Mouse (Mus musculus) neural tube, embryonic 13.5 days (tissue): Measurements from ENCODE around the gene Zfp874a. TPM values are rescaled to one million over a fixed set of nuclear protein-coding genes. Genes with fewer than 3 reads are reported as not detected.

Experiments used
- polyA plus RNA-seq: library from polyadenylated mRNA; unstranded; fragments of >200 nt; fragmentation: Nextera tagmentation; extraction: Ambion mirVana; gene quantifications from 2 replicates; pipeline ENCODE4 v1.2.1, GENCODE M21; 2015

Gene Zfp874a
- polyA plus RNA-seq, 1 experiment from 2014 or later, result 6.5 TPM

Other genes with a start within 250 kb of the Zfp874a start
- gene Zfp458, start 173.2 kb downstream of the Zfp874a start, polyA plus RNA-seq, result 5.1 and 5.9 TPM in 2 replicates
- 0.88 and 1.2 TPM in 2 replicates for gene Zfp457, start 145.1 kb downstream of the Zfp874a start, polyA plus RNA-seq
- gene Zfp595, start 119.1 kb downstream of the Zfp874a start, polyA plus RNA-seq, result 1.6 and 2.2 TPM in 2 replicates
- not detected in 2 replicates for gene Gm28044, start 91.1 kb downstream of the Zfp874a start, polyA plus RNA-seq
- 0.82 and 1.0 TPM in 2 replicates for gene Zfp953, start 91.0 kb downstream of the Zfp874a start, polyA plus RNA-seq
- gene Gm28041, start 75.9 kb downstream of the Zfp874a start, polyA plus RNA-seq, result 0.58 TPM in 1 of 2 replicates, not detected in the other
- 1.3 and 1.5 TPM in 2 replicates for gene Zfp456, start 75.8 kb downstream of the Zfp874a start, polyA plus RNA-seq
- 3.8 and 4.2 TPM in 2 replicates for gene Zfp429, start 51.8 kb downstream of the Zfp874a start, polyA plus RNA-seq
- gene Zfp459, start 30.2 kb downstream of the Zfp874a start, polyA plus RNA-seq, result 0.73 and 0.91 TPM in 2 replicates
- gene Zfp874b, start 32.6 kb upstream of the Zfp874a start, polyA plus RNA-seq, result 2.5 TPM in 2 replicates
- 12.8 and 14.2 TPM in 2 replicates for gene Zfp58, start 48.9 kb upstream of the Zfp874a start, polyA plus RNA-seq
- not detected in 2 replicates for gene Gm26965, start 74.5 kb upstream of the Zfp874a start, polyA plus RNA-seq
- 31.8 and 33.5 TPM in 2 replicates for gene Zfp87, start 74.6 kb upstream of the Zfp874a start, polyA plus RNA-seq
- 14.0 and 15.5 TPM in 2 replicates for gene Zfp748, start 102.2 kb upstream of the Zfp874a start, polyA plus RNA-seq
- gene Zfp729b, start 158.1 kb upstream of the Zfp874a start, polyA plus RNA-seq, result 4.5 and 5.0 TPM in 2 replicates
- gene Gm49345, start 186.1 kb upstream of the Zfp874a start, polyA plus RNA-seq, result not detected in 2 replicates
- 2.6 and 2.7 TPM in 2 replicates for gene Zfp729a, start 186.2 kb upstream of the Zfp874a start, polyA plus RNA-seq
- 13.0 and 15.4 TPM in 2 replicates for gene Zfp738, start 235.4 kb upstream of the Zfp874a start, polyA plus RNA-seq